Mouse (Mus musculus) stomach, embryonic 15.5 days (tissue): ENCODE data around the gene Slc40a1. TPM values are rescaled to one million over a fixed set of nuclear protein-coding genes. Genes with fewer than 3 reads are reported as not detected.

Source experiments
- ATAC-seq: fragments of 200-750 bp; cut with Nextera tagmentation; 2 replicates; pipeline ENCODE4 v1.8.0; 2017; ENCODE audit warnings: low read depth, moderate number of reproducible peaks, moderate TSS enrichment; ENCODE audit not compliant: insufficient read depth, low FRiP score
- H3K27ac ChIP-seq: fragments of 300-500 bp; sonication (generic); 2 replicates; pipeline ENCODE4 v1.5.1; 2015; ENCODE audit warnings: mild to moderate bottlenecking, inconsistent platforms
- H3K27me3 ChIP-seq: fragments of 300-500 bp; sonication (generic); replicated peaks from 2 replicates; pipeline ENCODE4 v1.6.1; 2015; ENCODE audit warnings: inconsistent platforms
- H3K36me3 ChIP-seq: fragments of 300-500 bp; sonication (generic); 2 replicates; pipeline ENCODE4 v1.6.1; 2015; ENCODE audit warnings: inconsistent platforms
- H3K4me1 ChIP-seq: fragments of 300-500 bp; sonication (generic); 2 replicates; pipeline ENCODE4 v1.6.1; 2015; ENCODE audit warnings: inconsistent platforms
- H3K4me2 ChIP-seq: fragments of 300-500 bp; sonication (generic); 2 replicates; pipeline ENCODE4 v1.6.1; 2015; ENCODE audit warnings: mild to moderate bottlenecking, inconsistent platforms
- H3K4me3 ChIP-seq: fragments of 300-500 bp; sonication (generic); replicated peaks from 2 replicates; pipeline ENCODE4 v1.5.1; 2015; ENCODE audit warnings: inconsistent platforms
- H3K9ac ChIP-seq: fragments of 300-500 bp; sonication (generic); 2 replicates; pipeline ENCODE4 v1.6.1; 2015; ENCODE audit warnings: inconsistent platforms
- H3K9me3 ChIP-seq: fragments of 300-500 bp; sonication (generic); 2 replicates; pipeline ENCODE4 v1.6.1; 2016; ENCODE audit warnings: inconsistent platforms
- WGBS: fragments of 180-500 bp; shearing (Covaris S2); methylation state at CpG from one replicate; pipeline ENCODE4 v1.1.7; 2015; 5-methylcytosine and 5-hydroxymethylcytosine counted together
- polyA plus RNA-seq: library from polyadenylated mRNA; unstranded; fragments of >200 nt; fragmentation: Nextera tagmentation; extraction: Ambion mirVana; gene quantifications from 2 replicates; pipeline ENCODE4 v1.2.1, GENCODE M21; 2015

The Slc40a1 gene
- polyA plus RNA-seq, 1 experiment from 2014 or later = 150 TPM

GRCm38 (mm10) chr1:45882076-45882475 lies 44.2 kb downstream of the Slc40a1 start:
- no peak overlapping the region for H3K4me3 ChIP-seq
- no peak for ATAC-seq
- no peaks in the 10 kb centered on the region for H3K4me1 ChIP-seq
- H3K27me3 ChIP-seq = no peaks in the 10 kb centered on the region
- no peak overlapping the region for H3K9ac ChIP-seq
- 41% methylated on average over 6 of the region's 6 CpGs for WGBS
- no peak overlapping the region for H3K4me2 ChIP-seq
- no peaks in the 10 kb centered on the region for H3K36me3 ChIP-seq
- H3K27ac ChIP-seq = no peak overlapping the region
- no peaks in the 10 kb centered on the region for H3K9me3 ChIP-seq

GRCm38 (mm10) chr1:45881228-45881832 lies 45.0 kb downstream of the Slc40a1 start:
- Histone ChIP-seq H3K36me3 (no peaks in the 10 kb centered on the region), H3K27ac (no peak overlapping the region), H3K27me3 (no peaks in the 10 kb centered on the region), H3K4me2 (no peak overlapping the region), H3K9ac (no peak overlapping the region), H3K4me1 (no peaks in the 10 kb centered on the region), H3K4me3 (no peak overlapping the region), H3K9me3 (no peaks in the 10 kb centered on the region)
- no peak for ATAC-seq
- WGBS = 74% methylated on average over 3 of the region's 3 CpGs

- WGBS = 85% methylated on average over 3 of the region's 3 CpGs
- Histone ChIP-seq H3K36me3 (no peaks in the 10 kb centered on the region), H3K9ac (no peak overlapping the region), H3K4me3 (no peak overlapping the region), H3K27ac (no peak overlapping the region), H3K4me2 (no peak overlapping the region), H3K9me3 (no peaks in the 10 kb centered on the region), H3K27me3 (no peaks in the 10 kb centered on the region), H3K4me1 (no peaks in the 10 kb centered on the region)
- ATAC-seq = no peak
Measured at GRCm38 (mm10) chr1:45877463-45877862, 48.9 kb downstream of the Slc40a1 start.

- 78% methylated on average over 6 of the region's 6 CpGs for WGBS
- Histone ChIP-seq H3K4me1 (no peaks in the 10 kb centered on the region), H3K9me3 (no peaks in the 10 kb centered on the region), H3K9ac (no peak overlapping the region), H3K4me2 (no peak overlapping the region), H3K4me3 (no peak overlapping the region), H3K36me3 (no peaks in the 10 kb centered on the region), H3K27ac (no peak overlapping the region), H3K27me3 (no peaks in the 10 kb centered on the region)
- ATAC-seq = no peak
Measured at GRCm38 (mm10) chr1:45876450-45877198, 49.7 kb downstream of the Slc40a1 start.

- 62% methylated on average over 2 of the region's 2 CpGs for WGBS
Measured at GRCm38 (mm10) chr1:45875640-45876039, 50.7 kb downstream of the Slc40a1 start.

GRCm38 (mm10) chr1:45873250-45873649 lies 53.1 kb downstream of the Slc40a1 start:
- H3K9me3 ChIP-seq = no peaks in the 10 kb centered on the region
- H3K36me3 ChIP-seq = no peaks in the 10 kb centered on the region
- WGBS = 63% methylated on average over 2 of the region's 2 CpGs
- no peak overlapping the region for H3K27ac ChIP-seq
- no peak overlapping the region for H3K4me3 ChIP-seq
- 0 out of 2 replicates have a peak, but pooled peaks cover 4% of the 10 kb centered on the region for H3K4me1 ChIP-seq
- H3K9ac ChIP-seq = no peak overlapping the region
- ATAC-seq = peak; percentile 47; the same call in 1 of the 2 replicates
- no peaks in the 10 kb centered on the region for H3K27me3 ChIP-seq
- no peak overlapping the region for H3K4me2 ChIP-seq

More at GRCm38 (mm10) chr1:45875640-45876039, 50.7 kb downstream of the Slc40a1 start:
- no peak overlapping the region for H3K9ac ChIP-seq
- H3K4me3 ChIP-seq = no peak overlapping the region
- peak; percentile 63; the same call in 1 of the 2 replicates for ATAC-seq
- H3K4me2 ChIP-seq = no peak overlapping the region
- no peaks in the 10 kb centered on the region for H3K9me3 ChIP-seq
- H3K27ac ChIP-seq = no peak overlapping the region
- no peaks in the 10 kb centered on the region for H3K4me1 ChIP-seq
- no peaks in the 10 kb centered on the region for H3K27me3 ChIP-seq
- no peaks in the 10 kb centered on the region for H3K36me3 ChIP-seq

GRCm38 (mm10) chr1:45868479-45869137 lies 57.7 kb downstream of the Slc40a1 start:
- Histone ChIP-seq H3K4me1 (peaks cover 13% of the 10 kb centered on the region), H3K4me2 (no peak overlapping the region), H3K27me3 (no peaks in the 10 kb centered on the region), H3K4me3 (no peak overlapping the region), H3K27ac (peak overlapping the region; percentile 71; the same call in 1 of the 2 replicates), H3K36me3 (no peaks in the 10 kb centered on the region), H3K9me3 (no peaks in the 10 kb centered on the region), H3K9ac (no peak overlapping the region)
- WGBS = 59% methylated on average over 3 of the region's 3 CpGs
- ATAC-seq = no peak

- Histone ChIP-seq H3K4me2 (no peak overlapping the region), H3K9me3 (no peaks in the 10 kb centered on the region), H3K4me3 (no peak overlapping the region), H3K4me1 (peaks cover 13% of the 10 kb centered on the region), H3K27me3 (no peaks in the 10 kb centered on the region), H3K27ac (peak overlapping the region; percentile 71; the same call in 1 of the 2 replicates), H3K9ac (no peak overlapping the region), H3K36me3 (no peaks in the 10 kb centered on the region)
- peak; percentile 33; the same call in 1 of the 2 replicates for ATAC-seq
- 28% methylated on average over 1 of the region's 1 CpGs for WGBS
Measured at GRCm38 (mm10) chr1:45868050-45868449, 58.3 kb downstream of the Slc40a1 start.

- H3K9me3 ChIP-seq = no peaks in the 10 kb centered on the region
- no peak overlapping the region for H3K9ac ChIP-seq
- no peak overlapping the region for H3K4me3 ChIP-seq
- no peaks in the 10 kb centered on the region for H3K27me3 ChIP-seq
- peaks cover 13% of the 10 kb centered on the region for H3K4me1 ChIP-seq
- H3K4me2 ChIP-seq = no peak overlapping the region
- H3K36me3 ChIP-seq = no peaks in the 10 kb centered on the region
- WGBS = 42% methylated on average over 3 of the region's 3 CpGs
- H3K27ac ChIP-seq = peak overlapping the region; percentile 74; the same call in 1 of the 2 replicates
- no peak for ATAC-seq
Measured at GRCm38 (mm10) chr1:45866288-45867018, 59.9 kb downstream of the Slc40a1 start.

- Histone ChIP-seq H3K4me1 (peaks cover 13% of the 10 kb centered on the region), H3K4me2 (no peak overlapping the region), H3K9ac (no peak overlapping the region), H3K27ac (peak overlapping the region; percentile 74), H3K27me3 (no peaks in the 10 kb centered on the region), H3K36me3 (no peaks in the 10 kb centered on the region), H3K4me3 (no peak overlapping the region), H3K9me3 (no peaks in the 10 kb centered on the region)
- 44% methylated on average over 5 of the region's 5 CpGs for WGBS
- no peak for ATAC-seq
Measured at GRCm38 (mm10) chr1:45865727-45866126, 60.6 kb downstream of the Slc40a1 start.

GRCm38 (mm10) chr1:45865316-45865715 lies 61.0 kb downstream of the Slc40a1 start:
- WGBS = 22% methylated on average over 1 of the region's 1 CpGs
- no peaks in the 10 kb centered on the region for H3K36me3 ChIP-seq
- no peak overlapping the region for H3K9ac ChIP-seq
- no peak overlapping the region for H3K4me3 ChIP-seq
- H3K9me3 ChIP-seq = no peaks in the 10 kb centered on the region
- H3K27ac ChIP-seq = peak overlapping the region; percentile 74
- ATAC-seq = no peak
- H3K4me2 ChIP-seq = no peak overlapping the region
- peaks cover 13% of the 10 kb centered on the region for H3K4me1 ChIP-seq
- H3K27me3 ChIP-seq = no peaks in the 10 kb centered on the region
